Mouse (Mus musculus) CH12.LX (cell line): ENCODE data around the gene Ms4a10. TPM values are rescaled to one million over a fixed set of nuclear protein-coding genes. Genes with fewer than 3 reads are reported as not detected.

Experiments
- DNase-seq: peaks from one replicate; pipeline ENCODE4 v3.0.0-alpha.2; 2013; ENCODE audit errors: extremely low read depth
- H3K27ac ChIP-seq: 2 replicates; pipeline ENCODE4 v1.5.1; 2012; ENCODE audit warnings: low read depth, mild to moderate bottlenecking, control low read depth, moderate library complexity; ENCODE audit not compliant: insufficient read depth
- H3K27me3 ChIP-seq: replicated peaks from 2 replicates; pipeline ENCODE3; 2012; ENCODE audit warnings: inconsistent platforms
- H3K36me3 ChIP-seq, 2 experiments: replicated peaks in 1 of 2; 2 replicates each; pipeline versions ENCODE3 to v1.6.1; 2012; ENCODE audit warnings: inconsistent platforms in 1 of 2, low read length in 1 of 2, mild to moderate bottlenecking in 1 of 2, mixed read lengths in 1 of 2, moderate library complexity in 1 of 2; ENCODE audit not compliant: control insufficient read depth in 1 of 2, insufficient read depth in 1 of 2
- H3K4me1 ChIP-seq, 2 experiments: 2 replicates each; pipeline ENCODE4 v1.6.1; 2012; ENCODE audit warnings: inconsistent platforms in 1 of 2, moderate library complexity in 1 of 2; ENCODE audit not compliant: insufficient read depth in 2 of 2, control insufficient read depth in 1 of 2
- H3K4me2 ChIP-seq: 2 replicates; pipeline ENCODE4 v1.6.1; 2012; ENCODE audit warnings: low read depth, mild to moderate bottlenecking, control low read depth; ENCODE audit not compliant: poor library complexity, insufficient read depth, severe bottlenecking
- H3K4me3 ChIP-seq, 3 experiments: fragments of 150-350 bp in 1 of 3; sonication (generic) in 1 of 3; replicated peaks in 1 of 3; 2 replicates each; pipeline versions ENCODE3 to v1.5.1; 2011 to 2012; ENCODE audit warnings: low read depth in 2 of 3, low read length in 2 of 3, mild to moderate bottlenecking in 2 of 3, moderate library complexity in 2 of 3, control low read depth in 1 of 3, improper control_type of control experiment in 1 of 3, inconsistent platforms in 1 of 3, mixed read lengths in 1 of 3; ENCODE audit not compliant: poor library complexity in 1 of 3
- H3K79me2 ChIP-seq: replicated peaks from 2 replicates; pipeline ENCODE4 v1.6.1; 2012; ENCODE audit warnings: mild to moderate bottlenecking, moderate library complexity; ENCODE audit not compliant: control insufficient read depth, poor library complexity, insufficient read depth, severe bottlenecking; ENCODE audit errors: extremely low read depth
- H3K9ac ChIP-seq: 2 replicates; pipeline ENCODE4 v1.6.1; 2012; ENCODE audit warnings: low read depth, mild to moderate bottlenecking, control low read depth, moderate library complexity; ENCODE audit not compliant: insufficient read depth
- H3K9me3 ChIP-seq: replicated peaks from 2 replicates; pipeline ENCODE3; 2012; ENCODE audit warnings: low read length, inconsistent platforms, mixed read lengths
- CHD2 ChIP-seq: IDR thresholded peaks from 2 replicates; pipeline ENCODE4 v1.6.1; 2011; ENCODE audit warnings: low read length, improper control_type of control experiment
- CTCF ChIP-seq, 2 experiments: IDR thresholded peaks in 1 of 2; conservative IDR thresholded peaks in 1 of 2; 2 replicates each; pipeline ENCODE4 v1.5.1; 2011 to 2012; ENCODE audit warnings: low read depth in 2 of 2, low read length in 2 of 2, improper control_type of control experiment in 1 of 2, inconsistent platforms in 1 of 2, mild to moderate bottlenecking in 1 of 2, moderate library complexity in 1 of 2
- E2F4 ChIP-seq: IDR thresholded peaks from 2 replicates; pipeline ENCODE4 v1.6.1; 2011; ENCODE audit warnings: low read depth, low read length, improper control_type of control experiment; ENCODE audit not compliant: insufficient replicate concordance
- ELF1 ChIP-seq: IDR thresholded peaks from 2 replicates; pipeline ENCODE4 v1.6.1; 2014; ENCODE audit warnings: low read depth, mild to moderate bottlenecking, inconsistent platforms, low read length, improper control_type of control experiment
- HCFC1 ChIP-seq: IDR thresholded peaks from 2 replicates; pipeline ENCODE4 v1.6.1; 2012; ENCODE audit warnings: low read depth, mild to moderate bottlenecking, inconsistent platforms, low read length, improper control_type of control experiment
- JUN ChIP-seq: IDR thresholded peaks from 2 replicates; pipeline ENCODE4 v1.6.1; 2011; ENCODE audit warnings: low read depth, mild to moderate bottlenecking, low read length, improper control_type of control experiment, moderate library complexity; ENCODE audit not compliant: insufficient read depth
- JUND ChIP-seq: conservative IDR thresholded peaks from 2 replicates; pipeline ENCODE4 v1.6.1; 2011; ENCODE audit warnings: low read depth, low read length, improper control_type of control experiment
- KAT2A ChIP-seq: IDR thresholded peaks from 2 replicates; pipeline ENCODE4 v1.6.1; 2012; ENCODE audit warnings: low read length, improper control_type of control experiment, inconsistent platforms; ENCODE audit not compliant: insufficient replicate concordance
- MEF2A ChIP-seq: IDR thresholded peaks from 2 replicates; pipeline ENCODE4 v1.6.1; 2014; ENCODE audit warnings: low read depth, mild to moderate bottlenecking, inconsistent platforms, low read length, improper control_type of control experiment, borderline replicate concordance
- MXI1 ChIP-seq: IDR thresholded peaks from 2 replicates; pipeline ENCODE4 v1.6.1; 2011; ENCODE audit warnings: mild to moderate bottlenecking, low read depth, low read length, improper control_type of control experiment
- NRF1 ChIP-seq: IDR thresholded peaks from 2 replicates; pipeline ENCODE4 v1.6.1; 2014; ENCODE audit warnings: low read depth, mild to moderate bottlenecking, inconsistent platforms, low read length, improper control_type of control experiment, moderate library complexity
- POLR2A ChIP-seq: IDR thresholded peaks from 2 replicates; pipeline ENCODE4 v1.6.1; 2011; ENCODE audit warnings: low read depth, mild to moderate bottlenecking, improper control_type of control experiment, low read length
- POLR2AphosphoS2 ChIP-seq: IDR thresholded peaks from 2 replicates; pipeline ENCODE4 v1.6.1; 2011; ENCODE audit warnings: low read depth, low read length, improper control_type of control experiment
- RAD21 ChIP-seq: IDR thresholded peaks from 2 replicates; pipeline ENCODE4 v1.6.1; 2011; ENCODE audit warnings: low read depth, mild to moderate bottlenecking, low read length, improper control_type of control experiment, moderate library complexity
- SIN3A ChIP-seq: IDR thresholded peaks from 2 replicates; pipeline ENCODE4 v1.6.1; 2012; ENCODE audit warnings: low read length, improper control_type of control experiment, inconsistent platforms
- SMC3 ChIP-seq: IDR thresholded peaks from 2 replicates; pipeline ENCODE4 v1.6.1; 2011; ENCODE audit warnings: low read depth, low read length, improper control_type of control experiment
- TBP ChIP-seq: conservative IDR thresholded peaks from 2 replicates; pipeline ENCODE4 v1.6.1; 2011; ENCODE audit warnings: low read depth, low read length, improper control_type of control experiment
- TCF12 ChIP-seq: IDR thresholded peaks from 2 replicates; pipeline ENCODE4 v1.6.1; 2014; ENCODE audit warnings: low read depth, mild to moderate bottlenecking, inconsistent platforms, low read length, improper control_type of control experiment
- USF2 ChIP-seq: conservative IDR thresholded peaks from 2 replicates; pipeline ENCODE4 v1.6.1; 2011; ENCODE audit warnings: low read depth, low read length, improper control_type of control experiment
- ZKSCAN1 ChIP-seq: IDR thresholded peaks from 2 replicates; pipeline ENCODE4 v1.6.1; 2012; ENCODE audit warnings: low read depth, inconsistent platforms, low read length, improper control_type of control experiment, borderline replicate concordance
- ZMIZ1 ChIP-seq: IDR thresholded peaks from 2 replicates; pipeline ENCODE4 v1.6.1; 2012; ENCODE audit warnings: low read depth, mild to moderate bottlenecking, inconsistent platforms, low read length, improper control_type of control experiment
- ZNF384 ChIP-seq: IDR thresholded peaks from 2 replicates; pipeline ENCODE4 v1.6.1; 2012; ENCODE audit warnings: low read depth, low read length, improper control_type of control experiment, inconsistent platforms
- dilution Hi-C: fragments of 300-500 bp; cut with MboI; formaldehyde crosslinking; loops from 2 replicates; pipeline ENCODE4 v1.14.3; 2020; ENCODE audit warnings: low sequenced_read_pairs; ENCODE audit not compliant: extremely low pct_unique_long_range_greater_than_20kb, extremely low pct_ligation_motif_present
- in situ Hi-C: fragments of 300-500 bp; cut with MboI; formaldehyde crosslinking; loops from 3 replicates; pipeline ENCODE4 v1.14.3; 2019; ENCODE audit warnings: low sequenced_read_pairs, low pct_ligation_motif_present, low pct_unique_long_range_greater_than_20kb, mixed read lengths
- polyA plus RNA-seq: library from polyadenylated mRNA; unstranded; fragments of >175 nt; gene quantifications from 2 replicates; pipeline ENCODE4 v1.2.1, GENCODE M21; 2012; ENCODE audit warnings: low read depth; ENCODE audit not compliant: insufficient read length
- total RNA-seq, 2 experiments: library from RNA; depleted of rRNA; stranded (reverse); fragments of 300-350 nt in 1 of 2; fragments of >200 nt in 1 of 2; gene quantifications; 2 replicates each; pipeline ENCODE4 v1.2.3; 2012 to 2014

The Ms4a10 gene
- total and polyA plus RNA-seq, 3 experiments = not detected

DNA sequence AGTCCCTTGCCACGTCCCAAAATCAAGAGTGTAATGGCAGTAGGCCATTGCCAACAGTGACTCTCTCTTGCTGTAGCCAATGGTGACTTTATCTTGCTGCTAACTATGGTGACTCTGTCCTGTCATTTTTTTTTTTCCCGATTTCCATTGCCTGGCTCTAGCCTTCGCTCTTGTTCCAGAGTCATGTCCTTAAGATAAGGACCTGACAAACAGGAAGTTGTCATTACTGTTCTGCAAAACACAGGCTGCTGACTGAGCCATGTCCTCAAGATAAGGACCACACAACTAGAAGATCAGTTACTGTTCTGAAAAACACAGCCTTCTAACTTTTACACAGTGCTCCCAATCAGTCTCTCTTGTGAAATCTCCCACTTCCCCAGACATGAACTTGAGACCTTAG lies 4.0 kb downstream of the Ms4a10 start:
- TF ChIP-seq ZMIZ1 = no peak
- no peak for TF ChIP-seq ELF1
- no peak for TF ChIP-seq CTCF (conservative IDR thresholded peaks at IDR 0.05 in 1 of 2, IDR thresholded peaks at IDR 0.05 in 1 of 2; ENCODE audit: low read depth in 2 of 2, low read length in 2 of 2)
- no peak for TF ChIP-seq ZNF384
- TF ChIP-seq, all 38 proteins: peak for 0
- Histone ChIP-seq H3K4me3 (no peak overlapping the region), H3K36me3 (no peaks in the 10 kb centered on the region), H3K4me1 (no peaks in the 10 kb centered on the region), H3K9me3 (peaks cover 9% of the 10 kb centered on the region), H3K79me2 (no peaks in the 10 kb centered on the region), H3K27ac (no peak overlapping the region), H3K27me3 (peaks cover 57% of the 10 kb centered on the region), H3K9ac (no peak overlapping the region), H3K4me2 (no peak overlapping the region)
- in situ Hi-C loops (no loop called here), dilution Hi-C loops (no loop called here)
- DNase-seq = no peak

DNA sequence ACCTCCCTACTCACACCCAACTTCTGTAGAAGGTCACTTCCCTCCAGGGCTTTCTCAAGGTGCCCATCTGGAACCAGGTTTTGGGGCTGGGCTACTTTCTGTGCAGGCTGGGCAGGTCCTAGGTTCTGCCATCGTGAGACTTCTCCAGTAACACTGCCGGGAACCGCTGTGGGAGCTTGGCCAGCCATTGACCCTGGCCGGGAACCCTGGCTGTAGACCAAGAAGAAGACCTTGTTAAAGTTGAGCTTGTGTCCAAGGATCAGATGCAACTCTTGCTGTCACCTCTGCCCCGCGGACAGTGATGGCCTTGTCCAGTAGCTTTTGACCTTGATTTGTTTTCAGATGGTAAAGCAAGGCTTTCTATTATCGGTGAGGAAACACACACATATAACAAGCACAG lies 5.9 kb downstream of the Ms4a10 start:
- Histone ChIP-seq H3K4me2 (no peak overlapping the region), H3K9ac (no peak overlapping the region), H3K4me3 (no peak overlapping the region), H3K36me3 (no peaks in the 10 kb centered on the region), H3K4me1 (no peaks in the 10 kb centered on the region), H3K27ac (no peak overlapping the region), H3K79me2 (no peaks in the 10 kb centered on the region), H3K9me3 (peaks cover 9% of the 10 kb centered on the region), H3K27me3 (peaks cover 76% of the 10 kb centered on the region)
- dilution Hi-C loops = no loop called here
- no peak for TF ChIP-seq E2F4
- TF ChIP-seq CHD2 = no peak
- no peak for TF ChIP-seq MEF2A
- TF ChIP-seq TCF12 = no peak
- no peak for TF ChIP-seq USF2
- TF ChIP-seq ZKSCAN1 = no peak
- TF ChIP-seq JUND = no peak
- TF ChIP-seq RAD21 = no peak
- TF ChIP-seq POLR2A = no peak
- no peak for TF ChIP-seq JUN
- TF ChIP-seq TBP = no peak
- no peak for DNase-seq
- in situ Hi-C loops = loop anchor here (10.0 kb wide), 1 partner anchor 294 kb away; the partner anchor contains the start of gene Pga5

GRCm38 (mm10) chr19:10965721-10966120 lies 8.7 kb downstream of the Ms4a10 start:
- in situ Hi-C loops (loop anchor here (10.0 kb wide), 1 partner anchor 291 kb away; the partner anchor contains the start of gene Pga5), dilution Hi-C loops (no loop called here)

More at GRCm38 (mm10) chr19:10965721-10966120, 8.7 kb downstream of the Ms4a10 start:
- H3K9ac ChIP-seq = no peak overlapping the region
- H3K4me1 ChIP-seq = no peaks in the 10 kb centered on the region
- H3K36me3 ChIP-seq = no peaks in the 10 kb centered on the region
- H3K79me2 ChIP-seq = no peaks in the 10 kb centered on the region
- no peak for DNase-seq
- no peak overlapping the region for H3K27ac ChIP-seq
- peaks cover 91% of the 10 kb centered on the region for H3K27me3 ChIP-seq
- no peak overlapping the region for H3K4me2 ChIP-seq
- H3K4me3 ChIP-seq = no peak overlapping the region
- no peaks in the 10 kb centered on the region for H3K9me3 ChIP-seq
- no peak for TF ChIP-seq ZMIZ1
- no peak for TF ChIP-seq POLR2AphosphoS2
- no peak for TF ChIP-seq KAT2A
- no peak for TF ChIP-seq SIN3A
- no peak for TF ChIP-seq CTCF (conservative IDR thresholded peaks at IDR 0.05 in 1 of 2, IDR thresholded peaks at IDR 0.05 in 1 of 2; ENCODE audit: low read depth in 2 of 2, low read length in 2 of 2)
- TF ChIP-seq RAD21 = no peak
- no peak for TF ChIP-seq HCFC1
- no peak for TF ChIP-seq NRF1
- TF ChIP-seq SMC3 = no peak
- TF ChIP-seq MXI1 = no peak
- TF ChIP-seq ZNF384 = no peak
